In genomic region chr6:117916205-117916736, GRCm38 (mm10) we compare ENCODE assay signal across 8 mouse cellular contexts. TPM values are rescaled to one million over a fixed set of nuclear protein-coding genes. Genes with fewer than 3 reads are reported as not detected.
A peak's percentile ranks its signal among the peaks of the same experiment; 100 is the strongest.
DNase-seq lines count a peak whose midpoint lies in the region; ATAC-seq and TF ChIP-seq lines count a peak whose summit lies in the region.

No protein-coding gene starts in this region.

- no peaks in the 10 kb centered on the region; the same call in 1 of the 2 replicates for H3K36me3 ChIP-seq in heart, embryonic 16.5 days (ENCODE audit: control insufficient read depth, insufficient read depth)
- H3K36me3 ChIP-seq in MEL (ENCODE audit: control insufficient read depth in 1 of 2, insufficient read depth in 2 of 2, low read length in 2 of 2), result peaks cover 44 to 75% of the 10 kb centered on the region in 2 experiments
- H3K36me3 ChIP-seq in hindbrain, embryonic 12.5 days, result 0 out of 2 replicates have a peak, but pooled peaks cover 4% of the 10 kb centered on the region
- no peaks in the 10 kb centered on the region for H3K36me3 ChIP-seq in midbrain, embryonic 11.5 days (ENCODE audit: control insufficient read depth, insufficient read depth, low read length)

- no peak for TF ChIP-seq RAD21 in MEL (IDR thresholded peaks at IDR 0.05; ENCODE audit: low read depth, low read length)

- DNase-seq in heart, adult 8-10 months (ENCODE audit: low spot score), result no peak
- DNase-seq in MEL (ENCODE audit: low read depth, low spot score), result peak; percentile 63
- peak; percentile 86 for DNase-seq in midbrain, embryonic 11.5 days (ENCODE audit: low spot score, missing footprints)
- DNase-seq in cerebellum, adult 18-20 months, result no peak
- DNase-seq in right cerebral cortex, postnatal 25 days, result no peak
- no peak for DNase-seq in cerebellum, adult 9-11 months

- H3K4me1 ChIP-seq in heart, embryonic 16.5 days (ENCODE audit: control insufficient read depth, insufficient read depth, low read length), result peaks cover 30% of the 10 kb centered on the region
- peaks cover 25 to 26% of the 10 kb centered on the region in 2 experiments for H3K4me1 ChIP-seq in MEL (ENCODE audit: control insufficient read depth in 1 of 2, insufficient read depth in 2 of 2, low read length in 2 of 2)
- peaks cover 27% of the 10 kb centered on the region for H3K4me1 ChIP-seq in hindbrain, embryonic 12.5 days
- peaks cover 27% of the 10 kb centered on the region for H3K4me1 ChIP-seq in midbrain, embryonic 11.5 days (ENCODE audit: control insufficient read depth, insufficient read depth, low read length)

- H3K9me3 ChIP-seq in heart, embryonic 16.5 days (replicated peaks; ENCODE audit: control insufficient read depth, low read length), result no peaks in the 10 kb centered on the region
- no peaks in the 10 kb centered on the region for H3K9me3 ChIP-seq in MEL (replicated peaks; ENCODE audit: insufficient read depth, low read length)
- no peaks in the 10 kb centered on the region for H3K9me3 ChIP-seq in hindbrain, embryonic 12.5 days (replicated peaks)
- H3K9me3 ChIP-seq in midbrain, embryonic 11.5 days (ENCODE audit: control insufficient read depth, low read length), result no peaks in the 10 kb centered on the region

- WGBS in heart, embryonic 16.5 days, result 2% methylated on average over 12 of the region's 12 CpGs
- 2% methylated on average over 12 of the region's 12 CpGs for WGBS in hindbrain, embryonic 12.5 days
- 2% methylated on average over 12 of the region's 12 CpGs for WGBS in midbrain, embryonic 11.5 days

- no peak for ATAC-seq in heart, embryonic 16.5 days (replicated peaks; ENCODE audit: extremely low read depth, insufficient read depth, low FRiP score)
- ATAC-seq in hindbrain, embryonic 12.5 days (ENCODE audit: low FRiP score), result no peak
- ATAC-seq in midbrain, embryonic 11.5 days (ENCODE audit: low FRiP score), result 0 out of 2 replicates have a peak, but pooled peaks have one; percentile 17

- peak overlapping the region; percentile 73 for H3K4me2 ChIP-seq in heart, embryonic 16.5 days (ENCODE audit: low read depth, low read length)
- peak overlapping the region; percentile 97 for H3K4me2 ChIP-seq in hindbrain, embryonic 12.5 days (replicated peaks)
- H3K4me2 ChIP-seq in midbrain, embryonic 11.5 days, result peak overlapping the region; percentile 86

- H3K79me2 ChIP-seq in MEL (ENCODE audit: control insufficient read depth, insufficient read depth, low read length, poor library complexity), result peaks cover 83% of the 10 kb centered on the region

- no peaks in the 10 kb centered on the region for H3K27me3 ChIP-seq in heart, embryonic 16.5 days (ENCODE audit: control insufficient read depth, insufficient read depth, low read length)
- no peaks in the 10 kb centered on the region for H3K27me3 ChIP-seq in MEL (ENCODE audit: control insufficient read depth in 1 of 2, insufficient read depth in 2 of 2, low read length in 2 of 2)
- no peaks in the 10 kb centered on the region for H3K27me3 ChIP-seq in hindbrain, embryonic 12.5 days
- no peaks in the 10 kb centered on the region for H3K27me3 ChIP-seq in midbrain, embryonic 11.5 days (ENCODE audit: control insufficient read depth, insufficient read depth, low read length)

- TF ChIP-seq POLR2A in MEL (IDR thresholded peaks at IDR 0.05; ENCODE audit: control insufficient read depth in 1 of 2, insufficient read depth in 1 of 2, low read depth in 1 of 2, low read length in 2 of 2, poor library complexity in 1 of 2), result no peak

- no peak for TF ChIP-seq CTCF in MEL (IDR thresholded peaks at IDR 0.05 in 2 of 3, conservative IDR thresholded peaks at IDR 0.05 in 1 of 3; ENCODE audit: control insufficient read depth in 1 of 3, insufficient read depth in 1 of 3, low read depth in 2 of 3, low read length in 3 of 3, poor library complexity in 1 of 3, severe bottlenecking in 1 of 3)

- TF ChIP-seq EP300 in MEL (IDR thresholded peaks at IDR 0.05; ENCODE audit: low read depth in 1 of 2, low read length in 2 of 2), result no peak

- peak overlapping the region; percentile 85 for H3K9ac ChIP-seq in heart, embryonic 16.5 days (ENCODE audit: low read length)
- H3K9ac ChIP-seq in MEL (ENCODE audit: control insufficient read depth, low read depth, low read length, poor library complexity, severe bottlenecking), result peak overlapping the region; percentile 97
- peak overlapping the region; percentile 73 for H3K9ac ChIP-seq in hindbrain, embryonic 12.5 days
- H3K9ac ChIP-seq in midbrain, embryonic 11.5 days (ENCODE audit: low read length), result peak overlapping the region; percentile 71

- H3K27ac ChIP-seq in heart, embryonic 16.5 days (ENCODE audit: low read length), result peak overlapping the region; percentile 97
- H3K27ac ChIP-seq in MEL (ENCODE audit: control insufficient read depth, low read depth, low read length), result peak overlapping the region; percentile 99
- H3K27ac ChIP-seq in hindbrain, embryonic 12.5 days, result peak overlapping the region; percentile 86
- H3K27ac ChIP-seq in midbrain, embryonic 11.5 days (ENCODE audit: low read depth, low read length), result peak overlapping the region; percentile 63; the same call in 1 of the 2 replicates

- H3K4me3 ChIP-seq in heart, embryonic 16.5 days (ENCODE audit: low read length), result peak overlapping the region; percentile 75
- peak overlapping the region; percentile 40 to 95 for H3K4me3 ChIP-seq in MEL (ENCODE audit: control insufficient read depth in 1 of 2, insufficient read depth in 1 of 2, low read depth in 2 of 2, low read length in 2 of 2)
- peak overlapping the region; percentile 66 for H3K4me3 ChIP-seq in hindbrain, embryonic 12.5 days
- peak overlapping the region; percentile 56 for H3K4me3 ChIP-seq in midbrain, embryonic 11.5 days (ENCODE audit: low read depth, low read length)

TF ChIP-seq in MEL, 35 proteins besides CTCF, POLR2A, EP300 and RAD21:
- TF ChIP-seq BHLHE40 (IDR thresholded peaks at IDR 0.05; ENCODE audit: borderline replicate concordance, low read depth, low read length) (no peak), USF1 (IDR thresholded peaks at IDR 0.05; ENCODE audit: low read depth, low read length) (no peak), CHD1 (IDR thresholded peaks at IDR 0.05; ENCODE audit: low read depth, low read length) (peak; percentile 88; the same call in 1 of the 2 replicates), CHD2 (IDR thresholded peaks at IDR 0.05; ENCODE audit: low read length) (no peak), ZKSCAN1 (IDR thresholded peaks at IDR 0.05; ENCODE audit: low read depth, low read length) (no peak), TCF12 (IDR thresholded peaks at IDR 0.05; ENCODE audit: low read depth, low read length) (no peak), ZMIZ1 (IDR thresholded peaks at IDR 0.05; ENCODE audit: low read depth, low read length) (no peak), USF2 (IDR thresholded peaks at IDR 0.05; ENCODE audit: borderline replicate concordance in 1 of 2, insufficient read depth in 1 of 2, low read depth in 1 of 2, low read length in 2 of 2) (no peak), MAZ (IDR thresholded peaks at IDR 0.05; ENCODE audit: low read depth, low read length) (0 out of 2 replicates have a peak, but pooled peaks have one; percentile 40), GATA1 (IDR thresholded peaks at IDR 0.05; ENCODE audit: low read depth, low read length) (no peak), NELFE (IDR thresholded peaks at IDR 0.05; ENCODE audit: low read depth, low read length) (peak; percentile 39; the same call in 1 of the 2 replicates)

RNA-seq across cellular contexts. Expression of gene Hnrnpf, which starts 16.1 kb away (rescaled TPM):
- polyA plus RNA-seq in heart, embryonic 16.5 days (2015; fragmentation: Nextera tagmentation; extraction: Ambion mirVana), result 528 and 599 TPM in 2 replicates
- total RNA-seq in heart, adult 8-10 months (2022), result 100 to 1,000 TPM; 170 to 189 (median 180) TPM
- total RNA-seq in MEL (2012; rRNA removed), result 868 and 882 TPM in 2 replicates
- 1,000 to 10,000 TPM in 1 of 2 experiments, 100 to 1,000 TPM in 1; 722 to 2,287 TPM for polyA plus RNA-seq in MEL (2012; ENCODE audit: insufficient read depth in 1 of 2, insufficient read length in 2 of 2, low read depth in 1 of 2, low replicate concordance in 2 of 2, missing spikeins in 1 of 2)
- 474 and 480 TPM in 2 replicates for polyA plus RNA-seq in hindbrain, embryonic 12.5 days (2016; fragmentation: Nextera tagmentation; extraction: Ambion mirVana)
- polyA plus RNA-seq in midbrain, embryonic 11.5 days (2014; fragmentation: Nextera tagmentation; extraction: Ambion mirVana), result 723 and 735 TPM in 2 replicates

RNA-seq across cellular contexts. Expression of gene Fxyd4, which starts 21.2 kb away (rescaled TPM):
- 1.8 and 1.9 TPM in 2 replicates for polyA plus RNA-seq in heart, embryonic 16.5 days (2015; fragmentation: Nextera tagmentation; extraction: Ambion mirVana)
- total RNA-seq in heart, adult 8-10 months (2022), result not detected
- not detected in 2 replicates for total RNA-seq in MEL (2012; rRNA removed)
- polyA plus RNA-seq in MEL (2012; ENCODE audit: insufficient read depth in 1 of 2, insufficient read length in 2 of 2, low read depth in 1 of 2, low replicate concordance in 2 of 2, missing spikeins in 1 of 2), result under 1 TPM in 1 of 2 experiments, not detected in 1; 0.22 TPM
- polyA plus RNA-seq in hindbrain, embryonic 12.5 days (2016; fragmentation: Nextera tagmentation; extraction: Ambion mirVana), result 1.9 and 3.1 TPM in 2 replicates
- polyA plus RNA-seq in midbrain, embryonic 11.5 days (2014; fragmentation: Nextera tagmentation; extraction: Ambion mirVana), result 1.4 and 2.1 TPM in 2 replicates

RNA-seq across cellular contexts. Expression of gene Zfp239, which starts 54.4 kb away (rescaled TPM):
- polyA plus RNA-seq in heart, embryonic 16.5 days (2015; fragmentation: Nextera tagmentation; extraction: Ambion mirVana), result 2.0 and 3.0 TPM in 2 replicates
- under 1 TPM in 3 of 4 experiments, not detected in 1; 0.22 to 0.41 (median 0.26) TPM for total RNA-seq in heart, adult 8-10 months (2022)
- 17.9 and 20.4 TPM in 2 replicates for total RNA-seq in MEL (2012; rRNA removed)
- polyA plus RNA-seq in MEL (2012; ENCODE audit: insufficient read depth in 1 of 2, insufficient read length in 2 of 2, low read depth in 1 of 2, low replicate concordance in 2 of 2, missing spikeins in 1 of 2), result 10 to 100 TPM in 1 of 2 experiments, not detected in 1; 18.6 TPM
- polyA plus RNA-seq in hindbrain, embryonic 12.5 days (2016; fragmentation: Nextera tagmentation; extraction: Ambion mirVana), result 12.2 and 14.9 TPM in 2 replicates
- 11.8 and 12.5 TPM in 2 replicates for polyA plus RNA-seq in midbrain, embryonic 11.5 days (2014; fragmentation: Nextera tagmentation; extraction: Ambion mirVana)

Comparison
In these comparisons a context has a peak if more than half of its experiments do, and no peak if none do; other contexts are left out.
1. DNase-seq: peak in MEL (single experiment) and midbrain, embryonic 11.5 days (single experiment); none in heart, adult 8-10 months (single experiment), cerebellum, adult 18-20 months (0 of 2), right cerebral cortex, postnatal 25 days (single experiment) and cerebellum, adult 9-11 months (single experiment).
2. Peak in every context shown above with its lines, with median percentiles within 50 percentile points of each other: H3K27ac ChIP-seq, H3K4me2 ChIP-seq, H3K4me3 ChIP-seq and H3K9ac ChIP-seq.